Comparison of ENCODE assay signal across 7 mouse cellular contexts in genomic region chr8:107455268-107455667, GRCm38 (mm10). TPM values are rescaled to one million over a fixed set of nuclear protein-coding genes. Genes with fewer than 3 reads are reported as not detected.
DNase-seq lines count a peak whose midpoint lies in the region; ATAC-seq and TF ChIP-seq lines count a peak whose summit lies in the region.

No protein-coding gene starts in this region.

- ATAC-seq in liver, embryonic 11.5 days (replicated peaks; ENCODE audit: low FRiP score) = no peak
- peak; percentile 54 for ATAC-seq in G1E (ENCODE audit: extremely low read depth, insufficient number of reproducible peaks, low FRiP score, poor library complexity, severe bottlenecking)
- ATAC-seq in frontal cortex, adult (ENCODE audit: low TSS enrichment) = peak; percentile 86
- peak; percentile 62 for ATAC-seq in limb, embryonic 14.5 days (ENCODE audit: low FRiP score, low read depth)

- H3K27ac ChIP-seq in liver, embryonic 11.5 days (ENCODE audit: low read depth, low read length) = no peak overlapping the region
- 0 out of 2 replicates have a peak overlapping the region, but pooled peaks have one; percentile 21 for H3K27ac ChIP-seq in limb, embryonic 14.5 days (replicated peaks; ENCODE audit: low read depth, low read length)

- no peak for TF ChIP-seq POLR2A in limb, embryonic 14.5 days (IDR thresholded peaks at IDR 0.05; ENCODE audit: borderline replicate concordance, extremely low read depth, insufficient read depth, insufficient read length)

- no peak overlapping the region for H3K4me3 ChIP-seq in liver, embryonic 11.5 days (ENCODE audit: low read depth, low read length)
- no peak overlapping the region for H3K4me3 ChIP-seq in G1E (ENCODE audit: low read depth, low read length)
- H3K4me3 ChIP-seq in limb, embryonic 14.5 days (replicated peaks; ENCODE audit: low read length) = no peak overlapping the region

- H3K9ac ChIP-seq in liver, embryonic 11.5 days (ENCODE audit: low read depth, low read length) = no peak overlapping the region
- H3K9ac ChIP-seq in limb, embryonic 14.5 days (ENCODE audit: low read depth, low read length, severe bottlenecking) = no peak overlapping the region

- no peak overlapping the region for H3K4me2 ChIP-seq in liver, embryonic 11.5 days
- no peak overlapping the region for H3K4me2 ChIP-seq in limb, embryonic 14.5 days (replicated peaks; ENCODE audit: low read depth, low read length, severe bottlenecking)

- peak; percentile 96 for TF ChIP-seq CTCF in G1E (IDR thresholded peaks at IDR 0.05; ENCODE audit: low read depth, low read length)

- H3K9me3 ChIP-seq in liver, embryonic 11.5 days (ENCODE audit: control insufficient read depth, low read length) = no peaks in the 10 kb centered on the region
- no peaks in the 10 kb centered on the region for H3K9me3 ChIP-seq in G1E (replicated peaks)
- H3K9me3 ChIP-seq in limb, embryonic 14.5 days (ENCODE audit: control insufficient read depth, low read length) = no peaks in the 10 kb centered on the region

- H3K27me3 ChIP-seq in liver, embryonic 11.5 days (replicated peaks; ENCODE audit: control insufficient read depth, insufficient read depth, low read length) = no peaks in the 10 kb centered on the region
- H3K27me3 ChIP-seq in G1E (ENCODE audit: insufficient read depth, low read length) = no peaks in the 10 kb centered on the region
- no peaks in the 10 kb centered on the region for H3K27me3 ChIP-seq in limb, embryonic 14.5 days (ENCODE audit: control insufficient read depth, insufficient read depth, low read length)

- 11% methylated on average over 3 of the region's 3 CpGs for WGBS in liver, embryonic 11.5 days
- WGBS in limb, embryonic 14.5 days = 19% methylated on average over 3 of the region's 3 CpGs

- DNase-seq in liver = peak; percentile 26
- no peak for DNase-seq in liver, embryonic 11.5 days (ENCODE audit: low spot score)
- DNase-seq in G1E (ENCODE audit: low spot score) = peak; percentile 40
- peak; percentile 77 for DNase-seq in brain, adult 2 months (ENCODE audit: low read depth, low spot score)
- DNase-seq in limb, embryonic 14.5 days (ENCODE audit: low spot score) = peak; percentile 76
- peak; percentile 30 to 44 for DNase-seq in spleen, postnatal 36 days (ENCODE audit: low spot score in 2 of 2)

- peaks cover 7% of the 10 kb centered on the region; the same call in 1 of the 2 replicates for H3K36me3 ChIP-seq in liver, embryonic 11.5 days (ENCODE audit: control insufficient read depth, insufficient read depth, low read length)
- peaks cover 82% of the 10 kb centered on the region for H3K36me3 ChIP-seq in G1E (replicated peaks)
- peaks cover 28% of the 10 kb centered on the region for H3K36me3 ChIP-seq in limb, embryonic 14.5 days (ENCODE audit: control insufficient read depth, insufficient read depth, low read length)

- no peaks in the 10 kb centered on the region for H3K4me1 ChIP-seq in liver, embryonic 11.5 days (replicated peaks; ENCODE audit: control insufficient read depth, insufficient read depth, low read length)
- H3K4me1 ChIP-seq in G1E (ENCODE audit: insufficient read depth, low read depth, low read length) = peaks cover 6% of the 10 kb centered on the region; the same call in 1 of the 2 replicates
- peaks cover 3% of the 10 kb centered on the region; the same call in 1 of the 2 replicates for H3K4me1 ChIP-seq in limb, embryonic 14.5 days (ENCODE audit: control insufficient read depth, insufficient read depth, low read length)

RNA-seq across cellular contexts. Expression of gene Wwp2, which starts 19.1 kb away (rescaled TPM):
- polyA plus RNA-seq in liver, embryonic 11.5 days (2014; fragmentation: Nextera tagmentation; extraction: Ambion mirVana) = 37.6 and 40.2 TPM in 2 replicates
- 65.9 and 77.5 TPM in 2 replicates for total RNA-seq in G1E (2014; fragmentation: Nextera tagmentation)
- total RNA-seq in G1E (2017) = 62.3 and 71.4 TPM in 2 replicates
- polyA plus RNA-seq in G1E (2012) = 42.7 and 45.7 TPM in 2 replicates
- 315 and 409 TPM in 2 replicates for polyA plus RNA-seq in limb, embryonic 14.5 days (2012; rRNA removed)
- polyA plus RNA-seq in limb, embryonic 14.5 days (2014; fragmentation: Nextera tagmentation; extraction: Ambion mirVana) = 153 and 200 TPM in 2 replicates

RNA-seq across cellular contexts. Expression of gene Nob1, which starts 30.4 kb away (rescaled TPM):
- 92.9 and 93.3 TPM in 2 replicates for polyA plus RNA-seq in liver, embryonic 11.5 days (2014; fragmentation: Nextera tagmentation; extraction: Ambion mirVana)
- total RNA-seq in G1E (2014; fragmentation: Nextera tagmentation) (58.9 and 59.1 TPM in 2 replicates), G1E (2017) (37.3 and 46.0 TPM in 2 replicates)
- polyA plus RNA-seq in G1E (2012) = 57.2 and 76.6 TPM in 2 replicates
- polyA plus RNA-seq in limb, embryonic 14.5 days (2012; rRNA removed) = 92.5 and 99.8 TPM in 2 replicates
- 51.8 and 57.2 TPM in 2 replicates for polyA plus RNA-seq in limb, embryonic 14.5 days (2014; fragmentation: Nextera tagmentation; extraction: Ambion mirVana)

RNA-seq across cellular contexts. Expression of gene Nqo1, which starts 52.3 kb away (rescaled TPM):
- polyA plus RNA-seq in liver, embryonic 11.5 days (2014; fragmentation: Nextera tagmentation; extraction: Ambion mirVana) = 12.5 and 15.9 TPM in 2 replicates
- total RNA-seq in G1E (2014; fragmentation: Nextera tagmentation) (3.2 and 5.6 TPM in 2 replicates), G1E (2017) (13.2 and 13.4 TPM in 2 replicates)
- 0.25 and 0.35 TPM in 2 replicates for polyA plus RNA-seq in G1E (2012)
- polyA plus RNA-seq in limb, embryonic 14.5 days (2012; rRNA removed) = 9.6 and 11.0 TPM in 2 replicates
- polyA plus RNA-seq in limb, embryonic 14.5 days (2014; fragmentation: Nextera tagmentation; extraction: Ambion mirVana) = 15.0 and 17.0 TPM in 2 replicates
